Mouse (Mus musculus) midbrain, embryonic 14.5 days (tissue): ENCODE results near the gene Atp6v1a. TPM values are rescaled to one million over a fixed set of nuclear protein-coding genes. Genes with fewer than 3 reads are reported as not detected.
A peak's percentile ranks its signal among the peaks of the same experiment; 100 is the strongest.

Experiments
- ATAC-seq: fragments of 200-750 bp; cut with Nextera tagmentation; 2 replicates; pipeline ENCODE4 v1.8.0; 2017; ENCODE audit warnings: moderate number of reproducible peaks, moderate library complexity; ENCODE audit not compliant: low FRiP score, low TSS enrichment
- DNase-seq: peaks from one replicate; pipeline ENCODE4 v3.0.0-alpha.2; 2015
- H3K27ac ChIP-seq: fragments of 300-500 bp; sonication (generic); replicated peaks from 2 replicates; pipeline ENCODE4 v1.5.1; 2014; ENCODE audit warnings: mild to moderate bottlenecking, low read depth, low read length, moderate library complexity
- H3K27me3 ChIP-seq: fragments of 300-500 bp; sonication (generic); 2 replicates; pipeline ENCODE4 v1.6.1; 2014; ENCODE audit warnings: low read length, control low read depth, mixed read lengths; ENCODE audit not compliant: control insufficient read depth, insufficient read depth
- H3K36me3 ChIP-seq: fragments of 300-500 bp; sonication (generic); 2 replicates; pipeline ENCODE4 v1.6.1; 2014; ENCODE audit warnings: low read length, control low read depth; ENCODE audit not compliant: control insufficient read depth, insufficient read depth
- H3K4me1 ChIP-seq: fragments of 300-500 bp; sonication (generic); 2 replicates; pipeline ENCODE4 v1.6.1; 2014; ENCODE audit warnings: mild to moderate bottlenecking, antibody characterized with exemption, low read length, control low read depth; ENCODE audit not compliant: control insufficient read depth, insufficient read depth
- H3K4me2 ChIP-seq: fragments of 300-500 bp; sonication (generic); 2 replicates; pipeline ENCODE4 v1.6.1; 2014; ENCODE audit warnings: mild to moderate bottlenecking, low read length, moderate library complexity
- H3K4me3 ChIP-seq: fragments of 300-500 bp; sonication (generic); replicated peaks from 2 replicates; pipeline ENCODE4 v1.5.1; 2014; ENCODE audit warnings: low read depth, low read length
- H3K9ac ChIP-seq: fragments of 300-500 bp; sonication (generic); replicated peaks from 2 replicates; pipeline ENCODE4 v1.6.1; 2014; ENCODE audit warnings: mild to moderate bottlenecking, low read length, moderate library complexity
- H3K9me3 ChIP-seq: fragments of 300-500 bp; sonication (generic); 2 replicates; pipeline ENCODE4 v1.6.1; 2016; ENCODE audit warnings: low read length, control low read depth, mixed read lengths; ENCODE audit not compliant: control insufficient read depth
- WGBS: fragments of 180-500 bp; shearing (Covaris S2); extraction: QIAGEN DNeasy Blood & Tissue Kit; methylation state at CpG from one replicate; pipeline ENCODE4 v1.1.7; 2014; 5-methylcytosine and 5-hydroxymethylcytosine counted together
- polyA plus RNA-seq: library from polyadenylated mRNA; unstranded; fragments of >200 nt; fragmentation: Nextera tagmentation; extraction: Ambion mirVana; gene quantifications from 2 replicates; pipeline ENCODE4 v1.2.1, GENCODE M21; 2014

Gene Atp6v1a
- polyA plus RNA-seq, 1 experiment from 2014 or later, result 149 TPM

- 90% methylated on average over 18 of the region's 18 CpGs for WGBS
- Histone ChIP-seq H3K4me3 (no peak overlapping the region), H3K4me1 (no peaks in the 10 kb centered on the region), H3K36me3 (peaks cover 69% of the 10 kb centered on the region), H3K9me3 (no peaks in the 10 kb centered on the region; the same call in 1 of the 2 replicates), H3K27me3 (no peaks in the 10 kb centered on the region), H3K9ac (no peak overlapping the region), H3K27ac (no peak overlapping the region), H3K4me2 (no peak overlapping the region)
- DNase-seq (no peak), ATAC-seq (no peak)
Observed at GRCm38 (mm10) chr16:44103806-44104766, 35.4 kb downstream of the Atp6v1a start.

- Histone ChIP-seq H3K9me3 (no peaks in the 10 kb centered on the region; the same call in 1 of the 2 replicates), H3K9ac (no peak overlapping the region), H3K27ac (no peak overlapping the region), H3K4me3 (no peak overlapping the region), H3K4me2 (no peak overlapping the region), H3K27me3 (no peaks in the 10 kb centered on the region), H3K36me3 (peaks cover 69% of the 10 kb centered on the region), H3K4me1 (no peaks in the 10 kb centered on the region)
- no peak for ATAC-seq
- no peak for DNase-seq
- WGBS, result 91% methylated on average over 2 of the region's 2 CpGs
Observed at GRCm38 (mm10) chr16:44102925-44103324, 36.6 kb downstream of the Atp6v1a start.

GRCm38 (mm10) chr16:44101181-44101710 is 38.3 kb downstream of the Atp6v1a start:
- DNase-seq (no peak), ATAC-seq (no peak)
- Histone ChIP-seq H3K4me2 (no peak overlapping the region), H3K9me3 (no peaks in the 10 kb centered on the region; the same call in 1 of the 2 replicates), H3K27ac (no peak overlapping the region), H3K27me3 (no peaks in the 10 kb centered on the region), H3K4me1 (no peaks in the 10 kb centered on the region), H3K4me3 (no peak overlapping the region), H3K36me3 (peaks cover 66% of the 10 kb centered on the region), H3K9ac (no peak overlapping the region)
- WGBS, result 96% methylated on average over 12 of the region's 12 CpGs

GRCm38 (mm10) chr16:44099377-44099776 is 40.1 kb downstream of the Atp6v1a start:
- no peaks in the 10 kb centered on the region; the same call in 1 of the 2 replicates for H3K9me3 ChIP-seq
- WGBS, result 94% methylated on average over 7 of the region's 7 CpGs
- H3K36me3 ChIP-seq, result peaks cover 82% of the 10 kb centered on the region
- DNase-seq (no peak), ATAC-seq (no peak)
- no peaks in the 10 kb centered on the region for H3K27me3 ChIP-seq
- no peak overlapping the region for H3K27ac ChIP-seq
- H3K4me3 ChIP-seq, result no peak overlapping the region
- no peak overlapping the region for H3K9ac ChIP-seq
- no peak overlapping the region for H3K4me2 ChIP-seq
- no peaks in the 10 kb centered on the region for H3K4me1 ChIP-seq

- no peak overlapping the region for H3K4me3 ChIP-seq
- peaks cover 77% of the 10 kb centered on the region for H3K36me3 ChIP-seq
- 76% methylated on average over 2 of the region's 2 CpGs for WGBS
- H3K9me3 ChIP-seq, result no peaks in the 10 kb centered on the region
- no peak overlapping the region for H3K4me2 ChIP-seq
- no peak overlapping the region for H3K9ac ChIP-seq
- DNase-seq, result no peak
- H3K27me3 ChIP-seq, result no peaks in the 10 kb centered on the region
- H3K27ac ChIP-seq, result no peak overlapping the region
- ATAC-seq, result no peak
- no peaks in the 10 kb centered on the region for H3K4me1 ChIP-seq
Observed at GRCm38 (mm10) chr16:44087650-44088049, 51.9 kb downstream of the Atp6v1a start.

- peak within 1 kb of the TSS; percentile 51 for H3K4me3 ChIP-seq
- peak within 1 kb of the TSS; percentile 83 for H3K27ac ChIP-seq
- H3K4me2 ChIP-seq, result peak within 1 kb of the TSS; percentile 63
- no peaks in the 10 kb centered on the region for H3K36me3 ChIP-seq
- no peaks in the 10 kb centered on the region for H3K4me1 ChIP-seq
- no peaks in the 10 kb centered on the region for H3K9me3 ChIP-seq
- no peaks in the 10 kb centered on the region for H3K27me3 ChIP-seq
- 6% methylated on average over 45 of the region's 45 CpGs for WGBS
- DNase-seq (peak; percentile 89), ATAC-seq (peak; percentile 87)
- peak within 1 kb of the TSS; percentile 59 for H3K9ac ChIP-seq
Observed at GRCm38 (mm10) chr16:44063025-44063894, 76.2 kb downstream of the Atp6v1a start, which contains the start of gene Gramd1c. TSS of gene Gramd1c (minus strand) at chr16:44063345.

- H3K27ac ChIP-seq, result no peak overlapping the region
- H3K27me3 ChIP-seq, result no peaks in the 10 kb centered on the region
- no peaks in the 10 kb centered on the region for H3K9me3 ChIP-seq
- H3K4me1 ChIP-seq, result no peaks in the 10 kb centered on the region
- ATAC-seq (no peak), DNase-seq (no peak)
- no peaks in the 10 kb centered on the region for H3K36me3 ChIP-seq
- H3K4me3 ChIP-seq, result no peak overlapping the region
- 94% methylated on average over 15 of the region's 15 CpGs for WGBS
- H3K4me2 ChIP-seq, result no peak overlapping the region
- H3K9ac ChIP-seq, result no peak overlapping the region
Observed at GRCm38 (mm10) chr16:44061341-44061740, 78.2 kb downstream of the Atp6v1a start.

GRCm38 (mm10) chr16:44060604-44061286 is 78.8 kb downstream of the Atp6v1a start:
- no peaks in the 10 kb centered on the region for H3K27me3 ChIP-seq
- no peaks in the 10 kb centered on the region for H3K36me3 ChIP-seq
- no peak overlapping the region for H3K9ac ChIP-seq
- no peaks in the 10 kb centered on the region for H3K9me3 ChIP-seq
- H3K4me3 ChIP-seq, result no peak overlapping the region
- no peak for DNase-seq
- H3K4me1 ChIP-seq, result no peaks in the 10 kb centered on the region
- no peak overlapping the region for H3K4me2 ChIP-seq
- no peak overlapping the region for H3K27ac ChIP-seq
- WGBS, result 94% methylated on average over 18 of the region's 18 CpGs
- ATAC-seq, result no peak
